Mouse (Mus musculus): ENCODE measurements around the gene Olfr38. TPM values are rescaled to one million over a fixed set of nuclear protein-coding genes. Genes with fewer than 3 reads are reported as not detected.

Olfr38 gene
- polyA plus RNA-seq, 1 experiment from 2014 or later, result not detected

DNA sequence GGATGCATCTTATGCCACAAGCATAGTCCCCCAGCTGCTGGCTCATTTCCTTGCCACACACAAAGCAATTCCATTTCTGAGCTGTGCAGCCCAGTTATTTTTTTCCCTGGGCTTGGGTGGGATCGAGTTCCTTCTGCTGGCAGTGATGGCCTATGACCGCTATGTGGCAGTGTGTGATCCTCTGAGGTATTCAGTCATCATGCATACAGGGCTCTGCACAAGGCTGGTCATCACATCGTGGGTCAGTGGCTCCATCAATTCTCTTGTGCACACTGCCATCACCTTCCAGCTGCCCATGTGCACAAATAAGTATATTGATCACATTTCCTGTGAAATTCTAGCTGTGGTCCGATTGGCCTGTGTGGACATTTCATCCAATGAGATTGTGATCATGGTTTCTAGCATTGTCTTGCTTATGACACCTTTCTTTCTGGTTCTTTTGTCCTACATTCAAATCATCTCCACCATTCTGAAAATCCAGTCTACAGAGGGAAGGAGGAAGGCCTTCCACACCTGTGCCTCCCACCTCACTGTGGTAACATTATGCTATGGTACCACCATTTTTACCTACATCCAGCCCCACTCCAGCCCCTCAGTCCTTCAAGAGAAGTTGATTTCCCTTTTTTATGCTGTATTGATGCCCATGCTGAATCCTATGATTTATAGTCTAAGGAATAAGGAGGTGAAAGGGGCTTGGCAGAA lies 34.2 kb downstream of the Olfr38 start:
- Histone ChIP-seq H3K27me3 (replicated peaks; ENCODE audit: control insufficient read depth, insufficient read depth, low read length) (no peaks in the 10 kb centered on the region), H3K4me3 (ENCODE audit: low read depth, low read length) (no peak overlapping the region), H3K27ac (ENCODE audit: low read depth, low read length) (no peak overlapping the region), H3K9me3 (ENCODE audit: control insufficient read depth, low read length) (no peaks in the 10 kb centered on the region), H3K36me3 (ENCODE audit: control insufficient read depth, insufficient read depth, low read length) (no peaks in the 10 kb centered on the region), H3K9ac (ENCODE audit: low read depth, low read length) (no peak overlapping the region), H3K4me2 (no peak overlapping the region), H3K4me1 (replicated peaks; ENCODE audit: control insufficient read depth, insufficient read depth, low read length) (no peaks in the 10 kb centered on the region)
- no peak for ATAC-seq (replicated peaks; ENCODE audit: low FRiP score)
- DNase-seq (ENCODE audit: low spot score), result no peak
- WGBS, result 34% methylated on average over 4 of the region's 4 CpGs

DNA sequence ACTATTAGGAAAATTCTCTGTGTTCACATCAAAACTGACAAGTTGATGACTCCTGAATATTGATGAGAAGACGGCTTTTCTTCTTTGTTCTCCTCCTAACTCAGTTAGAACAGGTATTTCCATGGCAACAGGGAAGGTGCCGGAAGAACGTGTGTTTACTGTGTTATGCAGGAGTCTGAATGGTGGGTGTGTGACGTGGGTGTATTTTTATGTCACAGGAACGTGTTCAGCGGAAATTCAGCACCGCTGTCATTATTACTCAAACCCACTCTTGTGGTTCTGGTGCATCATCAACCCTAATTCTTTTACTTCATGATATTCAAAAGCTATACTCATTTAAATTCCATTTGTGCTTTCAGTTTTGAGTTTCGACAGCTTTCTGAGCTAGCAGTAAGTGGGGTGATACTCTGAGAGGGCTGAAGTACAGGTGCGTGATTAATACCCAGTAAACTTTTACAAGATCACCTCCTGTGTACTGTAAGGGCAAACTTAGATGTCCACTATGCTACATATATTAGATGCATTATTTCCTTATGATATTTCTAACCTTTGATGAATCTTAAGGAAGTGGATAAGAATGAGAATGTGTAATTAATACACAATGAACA lies 34.8 kb downstream of the Olfr38 start:
- H3K4me3 ChIP-seq (ENCODE audit: low read depth, low read length), result no peak overlapping the region
- no peak overlapping the region for H3K4me2 ChIP-seq
- H3K36me3 ChIP-seq (ENCODE audit: control insufficient read depth, insufficient read depth, low read length), result no peaks in the 10 kb centered on the region
- ATAC-seq (replicated peaks; ENCODE audit: low FRiP score) (no peak), DNase-seq (ENCODE audit: low spot score) (no peak)
- 81% methylated on average over 9 of the region's 9 CpGs for WGBS
- H3K27ac ChIP-seq (ENCODE audit: low read depth, low read length), result no peak overlapping the region
- no peak overlapping the region for H3K9ac ChIP-seq (ENCODE audit: low read depth, low read length)
- H3K27me3 ChIP-seq (replicated peaks; ENCODE audit: control insufficient read depth, insufficient read depth, low read length), result no peaks in the 10 kb centered on the region
- no peaks in the 10 kb centered on the region for H3K4me1 ChIP-seq (replicated peaks; ENCODE audit: control insufficient read depth, insufficient read depth, low read length)
- no peaks in the 10 kb centered on the region for H3K9me3 ChIP-seq (ENCODE audit: control insufficient read depth, low read length)

GRCm38 (mm10) chr6:42794982-42795381 lies 38.8 kb downstream of the Olfr38 start:
- no peak for ATAC-seq (replicated peaks; ENCODE audit: low FRiP score)
- no peaks in the 10 kb centered on the region for H3K9me3 ChIP-seq (ENCODE audit: control insufficient read depth, low read length)
- H3K4me2 ChIP-seq, result no peak overlapping the region
- H3K4me1 ChIP-seq (replicated peaks; ENCODE audit: control insufficient read depth, insufficient read depth, low read length), result no peaks in the 10 kb centered on the region
- DNase-seq (ENCODE audit: low spot score), result no peak
- no peaks in the 10 kb centered on the region for H3K27me3 ChIP-seq (replicated peaks; ENCODE audit: control insufficient read depth, insufficient read depth, low read length)
- H3K9ac ChIP-seq (ENCODE audit: low read depth, low read length), result no peak overlapping the region
- 87% methylated on average over 3 of the region's 3 CpGs for WGBS
- no peaks in the 10 kb centered on the region for H3K36me3 ChIP-seq (ENCODE audit: control insufficient read depth, insufficient read depth, low read length)
- no peak overlapping the region for H3K4me3 ChIP-seq (ENCODE audit: low read depth, low read length)
- no peak overlapping the region for H3K27ac ChIP-seq (ENCODE audit: low read depth, low read length)

- ATAC-seq (replicated peaks; ENCODE audit: low FRiP score), result no peak
- H3K4me1 ChIP-seq (replicated peaks; ENCODE audit: control insufficient read depth, insufficient read depth, low read length), result no peaks in the 10 kb centered on the region
- WGBS, result 73% methylated on average over 1 of the region's 1 CpGs
- H3K27ac ChIP-seq (ENCODE audit: low read depth, low read length), result no peak within 1 kb of the TSS
- H3K36me3 ChIP-seq (ENCODE audit: control insufficient read depth, insufficient read depth, low read length), result no peaks in the 10 kb centered on the region
- H3K9ac ChIP-seq (ENCODE audit: low read depth, low read length), result no peak within 1 kb of the TSS
- no peaks in the 10 kb centered on the region for H3K9me3 ChIP-seq (ENCODE audit: control insufficient read depth, low read length)
- no peak for DNase-seq (ENCODE audit: low spot score)
- H3K4me2 ChIP-seq, result no peak within 1 kb of the TSS
- H3K4me3 ChIP-seq (ENCODE audit: low read depth, low read length), result no peak within 1 kb of the TSS
- H3K27me3 ChIP-seq (replicated peaks; ENCODE audit: control insufficient read depth, insufficient read depth, low read length), result no peaks in the 10 kb centered on the region
These were observed 55.4 kb downstream of the Olfr38 start, which contains the start of gene Olfr450 for GRCm38 (mm10) chr6:42811639-42812038. Gene Olfr450, plus strand, starts transcription at chr6:42811939.

Other genes starting within 250 kb of the Olfr38 start
- gene Olfr455, start 208.8 kb upstream of the Olfr38 start, polyA plus RNA-seq (2014; fragmentation: Nextera tagmentation; extraction: Ambion mirVana), result not detected in 2 replicates
- not detected in 2 replicates for gene Tcaf3, start 158.7 kb upstream of the Olfr38 start, polyA plus RNA-seq (2014; fragmentation: Nextera tagmentation; extraction: Ambion mirVana)
- gene Tcaf2, start 111.2 kb upstream of the Olfr38 start, polyA plus RNA-seq (2014; fragmentation: Nextera tagmentation; extraction: Ambion mirVana), result 0.29 and 0.55 TPM in 2 replicates
- 23.3 and 26.2 TPM in 2 replicates for gene Tcaf1, start 46.3 kb upstream of the Olfr38 start, polyA plus RNA-seq (2014; fragmentation: Nextera tagmentation; extraction: Ambion mirVana)
- gene Olfr453, start 17.0 kb upstream of the Olfr38 start, polyA plus RNA-seq (2014; fragmentation: Nextera tagmentation; extraction: Ambion mirVana), result not detected in 2 replicates
- gene Olfr452, start 28.7 kb downstream of the Olfr38 start, polyA plus RNA-seq (2014; fragmentation: Nextera tagmentation; extraction: Ambion mirVana), result not detected in 2 replicates
- not detected in 2 replicates for gene Olfr450, start 55.5 kb downstream of the Olfr38 start, polyA plus RNA-seq (2014; fragmentation: Nextera tagmentation; extraction: Ambion mirVana)
- not detected in 2 replicates for gene Olfr449, start 78.0 kb downstream of the Olfr38 start, polyA plus RNA-seq (2014; fragmentation: Nextera tagmentation; extraction: Ambion mirVana)
- gene Olfr448, start 134.0 kb downstream of the Olfr38 start, polyA plus RNA-seq (2014; fragmentation: Nextera tagmentation; extraction: Ambion mirVana), result not detected in 2 replicates
- not detected in 2 replicates for gene Olfr447, start 152.5 kb downstream of the Olfr38 start, polyA plus RNA-seq (2014; fragmentation: Nextera tagmentation; extraction: Ambion mirVana)
- gene Olfr446, start 165.0 kb downstream of the Olfr38 start, polyA plus RNA-seq (2014; fragmentation: Nextera tagmentation; extraction: Ambion mirVana), result not detected in 2 replicates
- gene Olfr444, start 192.7 kb downstream of the Olfr38 start, polyA plus RNA-seq (2014; fragmentation: Nextera tagmentation; extraction: Ambion mirVana), result not detected in 2 replicates

Data from liver, embryonic 11.5 days (tissue).